Mouse (Mus musculus) cortical plate, adult 2 months (tissue): ENCODE results near the gene Gli1. TPM values are rescaled to one million over a fixed set of nuclear protein-coding genes. Genes with fewer than 3 reads are reported as not detected.

Experiments
- H3K27ac ChIP-seq: fragments of 200-500 bp; 2 replicates; pipeline ENCODE4 v1.5.1; 2012; ENCODE audit warnings: low read length, control low read depth, inconsistent platforms; ENCODE audit not compliant: insufficient read depth
- H3K4me1 ChIP-seq: fragments of 200-500 bp; 2 replicates; pipeline ENCODE4 v1.6.1; 2011; ENCODE audit warnings: low read length; ENCODE audit not compliant: control insufficient read depth, insufficient read depth
- H3K4me3 ChIP-seq: fragments of 200-500 bp; 2 replicates; pipeline ENCODE4 v1.5.1; 2011; ENCODE audit warnings: mild to moderate bottlenecking, low read length, control low read depth; ENCODE audit not compliant: insufficient read depth
- CTCF ChIP-seq: fragments of 200-500 bp; IDR thresholded peaks from 2 replicates; pipeline ENCODE4 v1.5.1; 2011; ENCODE audit warnings: mild to moderate bottlenecking, control low read depth, low read length; ENCODE audit not compliant: insufficient read depth; ENCODE audit errors: extremely low read depth
- POLR2A ChIP-seq: fragments of 200-500 bp; IDR thresholded peaks from 2 replicates; pipeline ENCODE4 v1.6.1; 2011; ENCODE audit warnings: mild to moderate bottlenecking, low read length, control low read depth; ENCODE audit not compliant: insufficient read depth; ENCODE audit errors: extremely low read depth
- polyA plus RNA-seq: library from polyadenylated mRNA; depleted of rRNA; stranded (reverse); fragments of >200 nt; gene quantifications from 2 replicates; pipeline ENCODE4 v1.2.3, GENCODE M21; 2012

Gli1 gene
- polyA plus RNA-seq, 1 experiment = 2.3 TPM

GRCm38 (mm10) chr10:127289573-127290191, 52.1 kb downstream of the Gli1 start:
- peak overlapping the region; percentile 65 for H3K4me3 ChIP-seq
- no peak for TF ChIP-seq CTCF
- no peak for TF ChIP-seq POLR2A
- peaks cover 10% of the 10 kb centered on the region for H3K4me1 ChIP-seq

GRCm38 (mm10) chr10:127288800-127289572, 52.8 kb downstream of the Gli1 start, which contains the start of gene Mbd6:
TSS of gene Mbd6 (minus strand) at chr10:127289018.
- TF ChIP-seq CTCF (no peak), POLR2A (no peak)
- Histone ChIP-seq H3K4me3 (peak within 1 kb of the TSS; percentile 65), H3K27ac (peak within 1 kb of the TSS; percentile 98), H3K4me1 (peaks cover 10% of the 10 kb centered on the region)

More at GRCm38 (mm10) chr10:127289573-127290191, 52.1 kb downstream of the Gli1 start:
- peak overlapping the region; percentile 98 for H3K27ac ChIP-seq

GRCm38 (mm10) chr10:127288328-127288799, 53.4 kb downstream of the Gli1 start:
- Histone ChIP-seq H3K4me1 (peaks cover 9% of the 10 kb centered on the region), H3K4me3 (peak overlapping the region; percentile 65), H3K27ac (0 out of 2 replicates have a peak overlapping the region, but pooled peaks have one; percentile 49)
- TF ChIP-seq POLR2A (no peak), CTCF (no peak)

GRCm38 (mm10) chr10:127287936-127288293, 53.9 kb downstream of the Gli1 start:
- no peak overlapping the region for H3K27ac ChIP-seq
- peak overlapping the region; percentile 65 for H3K4me3 ChIP-seq
- H3K4me1 ChIP-seq = peaks cover 8% of the 10 kb centered on the region
- TF ChIP-seq CTCF (no peak), POLR2A (no peak)

GRCm38 (mm10) chr10:127287271-127287935, 54.4 kb downstream of the Gli1 start:
- Histone ChIP-seq H3K4me1 (peaks cover 8% of the 10 kb centered on the region), H3K4me3 (peak overlapping the region; percentile 65), H3K27ac (no peak overlapping the region)
- no peak for TF ChIP-seq CTCF
- no peak for TF ChIP-seq POLR2A

- no peak overlapping the region for H3K27ac ChIP-seq
- no peak for TF ChIP-seq POLR2A
- no peak for TF ChIP-seq CTCF
- H3K4me3 ChIP-seq = peak overlapping the region; percentile 65; the same call in 1 of the 2 replicates
- H3K4me1 ChIP-seq = peaks cover 8% of the 10 kb centered on the region
Measured at GRCm38 (mm10) chr10:127286730-127287129, 55.0 kb downstream of the Gli1 start.

GRCm38 (mm10) chr10:127286194-127286593, 55.6 kb downstream of the Gli1 start:
- Histone ChIP-seq H3K4me1 (peaks cover 8% of the 10 kb centered on the region), H3K27ac (no peak overlapping the region), H3K4me3 (no peak overlapping the region)
- no peak for TF ChIP-seq CTCF
- TF ChIP-seq POLR2A = no peak

- TF ChIP-seq CTCF = no peak
- TF ChIP-seq POLR2A = no peak
- peaks cover 8% of the 10 kb centered on the region for H3K4me1 ChIP-seq
Measured at GRCm38 (mm10) chr10:127285644-127286043, 56.1 kb downstream of the Gli1 start.

GRCm38 (mm10) chr10:127284724-127285500, 56.9 kb downstream of the Gli1 start:
- Histone ChIP-seq H3K4me1 (peaks cover 8% of the 10 kb centered on the region), H3K27ac (no peak overlapping the region), H3K4me3 (no peak overlapping the region)
- TF ChIP-seq CTCF (no peak), POLR2A (no peak)

More at GRCm38 (mm10) chr10:127285644-127286043, 56.1 kb downstream of the Gli1 start:
- Histone ChIP-seq H3K27ac (no peak overlapping the region), H3K4me3 (no peak overlapping the region)
